Mouse (Mus musculus) liver, postnatal 0 days (tissue): ENCODE measurements around the gene Msi2. TPM values are rescaled to one million over a fixed set of nuclear protein-coding genes. Genes with fewer than 3 reads are reported as not detected.

Experiments
- ATAC-seq: fragments of 200-750 bp; cut with Nextera tagmentation; 2 replicates; pipeline ENCODE4 v1.8.0; 2017; ENCODE audit warnings: mild to moderate bottlenecking, moderate library complexity
- DNase-seq: peaks from one replicate; pipeline ENCODE4 v3.0.0-alpha.2; 2016
- H3K27ac ChIP-seq: fragments of 300-500 bp; sonication (generic); 2 replicates; pipeline ENCODE4 v1.5.1; 2014; ENCODE audit warnings: antibody characterized with exemption, moderate library complexity, mild to moderate bottlenecking, low read depth
- H3K27me3 ChIP-seq: fragments of 300-500 bp; sonication (generic); 2 replicates; pipeline ENCODE4 v1.6.1; 2014; ENCODE audit warnings: low read length, control low read depth, mixed read lengths; ENCODE audit not compliant: insufficient read depth
- H3K36me3 ChIP-seq: fragments of 300-500 bp; sonication (generic); replicated peaks from 2 replicates; pipeline ENCODE4 v1.6.1; 2014; ENCODE audit warnings: mild to moderate bottlenecking, control low read depth, low read length, moderate library complexity, mixed read lengths; ENCODE audit not compliant: insufficient read depth
- H3K4me1 ChIP-seq: fragments of 300-500 bp; sonication (generic); 2 replicates; pipeline ENCODE4 v1.6.1; 2014; ENCODE audit warnings: antibody characterized with exemption, mild to moderate bottlenecking, control low read depth; ENCODE audit not compliant: insufficient read depth
- H3K4me2 ChIP-seq: fragments of 300-500 bp; sonication (generic); 2 replicates; pipeline ENCODE4 v1.6.1; 2014; ENCODE audit warnings: low read depth, mild to moderate bottlenecking, low read length, moderate library complexity, mixed read lengths
- H3K4me3 ChIP-seq: fragments of 300-500 bp; sonication (generic); 2 replicates; pipeline ENCODE4 v1.5.1; 2014; ENCODE audit warnings: low read depth, low read length
- H3K9ac ChIP-seq: fragments of 300-500 bp; sonication (generic); replicated peaks from 2 replicates; pipeline ENCODE4 v1.6.1; 2014; ENCODE audit warnings: mild to moderate bottlenecking, moderate library complexity
- H3K9me3 ChIP-seq: fragments of 300-500 bp; sonication (generic); 2 replicates; pipeline ENCODE4 v1.6.1; 2016; ENCODE audit warnings: mild to moderate bottlenecking, control low read depth, low read length, mixed read lengths
- CTCF ChIP-seq: sonication (generic); IDR thresholded peaks from 2 replicates; pipeline ENCODE4 v1.5.1; 2016; ENCODE audit warnings: antibody characterized with exemption, low read depth
- EP300 ChIP-seq: IDR thresholded peaks from 2 replicates; pipeline ENCODE4 v1.6.1; 2016; ENCODE audit warnings: antibody characterized with exemption, low read depth, mild to moderate bottlenecking
- WGBS: fragments of 180-500 bp; shearing (Covaris S2); extraction: QIAGEN DNeasy Blood & Tissue Kit; methylation state at CpG from one replicate; pipeline ENCODE4 v1.1.7; 2014; ENCODE audit not compliant: insufficient replicate concordance; 5-methylcytosine and 5-hydroxymethylcytosine counted together
- polyA plus RNA-seq: library from polyadenylated mRNA; unstranded; fragments of >200 nt; fragmentation: Nextera tagmentation; extraction: Ambion mirVana; gene quantifications from 2 replicates; pipeline ENCODE4 v1.2.1, GENCODE M21; 2015

Msi2 gene
- polyA plus RNA-seq, 1 experiment from 2014 or later: 3.7 TPM

GRCm38 (mm10) chr11:88541666-88542639 lies 176.4 kb downstream of the Msi2 start:
- no peak for DNase-seq
- Histone ChIP-seq H3K4me2 (no peak overlapping the region), H3K27ac (no peak overlapping the region), H3K9ac (no peak overlapping the region), H3K4me3 (no peak overlapping the region), H3K36me3 (no peaks in the 10 kb centered on the region), H3K4me1 (peaks cover 3% of the 10 kb centered on the region; the same call in 1 of the 2 replicates), H3K27me3 (no peaks in the 10 kb centered on the region), H3K9me3 (no peaks in the 10 kb centered on the region)
- 75% methylated on average over 15 of the region's 15 CpGs for WGBS
- TF ChIP-seq EP300 (no peak), CTCF (no peak)
- no peak for ATAC-seq

GRCm38 (mm10) chr11:88539637-88540478 lies 178.5 kb downstream of the Msi2 start:
- WGBS: 66% methylated on average over 8 of the region's 8 CpGs
- no peak overlapping the region for H3K9ac ChIP-seq

GRCm38 (mm10) chr11:88538710-88539340 lies 179.5 kb downstream of the Msi2 start:
- ATAC-seq (no peak), DNase-seq (no peak)
- no peaks in the 10 kb centered on the region for H3K9me3 ChIP-seq
- H3K4me1 ChIP-seq: peaks cover 3% of the 10 kb centered on the region; the same call in 1 of the 2 replicates
- no peaks in the 10 kb centered on the region for H3K36me3 ChIP-seq
- no peak overlapping the region for H3K9ac ChIP-seq
- no peak overlapping the region for H3K4me2 ChIP-seq
- H3K27ac ChIP-seq: no peak overlapping the region
- H3K4me3 ChIP-seq: no peak overlapping the region
- TF ChIP-seq CTCF (no peak), EP300 (no peak)
- 78% methylated on average over 13 of the region's 13 CpGs for WGBS
- no peaks in the 10 kb centered on the region for H3K27me3 ChIP-seq

More at GRCm38 (mm10) chr11:88539637-88540478, 178.5 kb downstream of the Msi2 start:
- Histone ChIP-seq H3K4me2 (no peak overlapping the region), H3K4me1 (peaks cover 3% of the 10 kb centered on the region; the same call in 1 of the 2 replicates), H3K36me3 (no peaks in the 10 kb centered on the region), H3K27me3 (no peaks in the 10 kb centered on the region), H3K9me3 (no peaks in the 10 kb centered on the region), H3K4me3 (no peak overlapping the region), H3K27ac (no peak overlapping the region)
- ATAC-seq (no peak), DNase-seq (no peak)
- no peak for TF ChIP-seq EP300
- no peak for TF ChIP-seq CTCF

GRCm38 (mm10) chr11:88537344-88537743 lies 181.0 kb downstream of the Msi2 start:
- Histone ChIP-seq H3K27ac (no peak overlapping the region), H3K4me2 (no peak overlapping the region), H3K4me1 (peaks cover 3% of the 10 kb centered on the region; the same call in 1 of the 2 replicates), H3K36me3 (no peaks in the 10 kb centered on the region), H3K9ac (no peak overlapping the region), H3K27me3 (no peaks in the 10 kb centered on the region), H3K4me3 (no peak overlapping the region), H3K9me3 (no peaks in the 10 kb centered on the region)
- ATAC-seq: no peak
- TF ChIP-seq EP300: no peak
- no peak for TF ChIP-seq CTCF
- 86% methylated on average over 7 of the region's 7 CpGs for WGBS
- no peak for DNase-seq

- no peak for DNase-seq
- Histone ChIP-seq H3K4me2 (no peak overlapping the region), H3K4me1 (peaks cover 3% of the 10 kb centered on the region; the same call in 1 of the 2 replicates), H3K27me3 (no peaks in the 10 kb centered on the region), H3K36me3 (no peaks in the 10 kb centered on the region), H3K9me3 (no peaks in the 10 kb centered on the region), H3K27ac (no peak overlapping the region), H3K4me3 (no peak overlapping the region), H3K9ac (no peak overlapping the region)
- no peak for ATAC-seq
- TF ChIP-seq CTCF (no peak), EP300 (no peak)
- WGBS: 73% methylated on average over 2 of the region's 2 CpGs
Measured at GRCm38 (mm10) chr11:88536861-88537260, 181.5 kb downstream of the Msi2 start.
